Mouse (Mus musculus) intestine, embryonic 16.5 days (tissue): ENCODE measurements around the gene Mlxipl. TPM values are rescaled to one million over a fixed set of nuclear protein-coding genes. Genes with fewer than 3 reads are reported as not detected.
"Not testable (repeated sequence)": the region's sequence is repeated elsewhere in the genome, so short reads cannot be mapped to it uniquely, and the experiment has no call there.

Experiments used
- ATAC-seq: fragments of 200-750 bp; cut with Nextera tagmentation; 2 replicates; pipeline ENCODE4 v1.8.0; 2017; ENCODE audit warnings: moderate TSS enrichment, moderate library complexity
- H3K27ac ChIP-seq: fragments of 300-500 bp; sonication (generic); 2 replicates; pipeline ENCODE4 v1.5.1; 2014; ENCODE audit warnings: mild to moderate bottlenecking, low read length
- H3K27me3 ChIP-seq: fragments of 300-500 bp; sonication (generic); replicated peaks from 2 replicates; pipeline ENCODE4 v1.6.1; 2014; ENCODE audit warnings: low read length, control low read depth, mixed read lengths; ENCODE audit not compliant: control insufficient read depth, insufficient read depth
- H3K36me3 ChIP-seq: fragments of 300-500 bp; sonication (generic); 2 replicates; pipeline ENCODE4 v1.6.1; 2014; ENCODE audit warnings: low read length, control low read depth; ENCODE audit not compliant: control insufficient read depth, insufficient read depth
- H3K4me1 ChIP-seq: fragments of 300-500 bp; sonication (generic); 2 replicates; pipeline ENCODE4 v1.6.1; 2014; ENCODE audit warnings: low read length, control low read depth, mixed read lengths; ENCODE audit not compliant: control insufficient read depth, insufficient read depth
- H3K4me2 ChIP-seq: fragments of 300-500 bp; sonication (generic); 2 replicates; pipeline ENCODE4 v1.6.1; 2014; ENCODE audit warnings: low read depth, low read length, control low read depth
- H3K4me3 ChIP-seq: fragments of 300-500 bp; sonication (generic); 2 replicates; pipeline ENCODE4 v1.5.1; 2014; ENCODE audit warnings: mild to moderate bottlenecking, low read length
- H3K9ac ChIP-seq: fragments of 300-500 bp; sonication (generic); 2 replicates; pipeline ENCODE4 v1.6.1; 2014; ENCODE audit warnings: low read depth, low read length
- H3K9me3 ChIP-seq: fragments of 300-500 bp; sonication (generic); 2 replicates; pipeline ENCODE4 v1.6.1; 2016; ENCODE audit warnings: low read length, control low read depth; ENCODE audit not compliant: control insufficient read depth
- WGBS: fragments of 180-500 bp; shearing (Covaris S2); extraction: QIAGEN DNeasy Blood & Tissue Kit; methylation state at CpG from one replicate; pipeline ENCODE4 v1.1.7; 2014; 5-methylcytosine and 5-hydroxymethylcytosine counted together
- polyA plus RNA-seq: library from polyadenylated mRNA; unstranded; fragments of >200 nt; fragmentation: Nextera tagmentation; extraction: Ambion mirVana; gene quantifications from 2 replicates; pipeline ENCODE4 v1.2.1, GENCODE M21; 2015

Gene Mlxipl
- 8.2 and 9.5 TPM in 2 replicates for polyA plus RNA-seq

GRCm38 (mm10) chr5:135089653-135090052, at the start of gene Mlxipl:
Gene Mlxipl (plus strand): TSS chr5:135089890.
- Histone ChIP-seq H3K9ac (peak within 1 kb of the TSS; percentile 46; the same call in 1 of the 2 replicates), H3K27me3 (peaks cover 29% of the 10 kb centered on the region), H3K4me3 (peak within 1 kb of the TSS; percentile 24), H3K4me1 (0 out of 2 replicates have a peak, but pooled peaks cover 4% of the 10 kb centered on the region), H3K9me3 (no peaks in the 10 kb centered on the region), H3K36me3 (no peaks in the 10 kb centered on the region), H3K4me2 (peak within 1 kb of the TSS; percentile 45), H3K27ac (no peak within 1 kb of the TSS)
- peak; percentile 94 for ATAC-seq
- under 1% methylated on average over 36 of the region's 39 CpGs for WGBS

GRCm38 (mm10) chr5:135040059-135040458, 49.6 kb upstream of the Mlxipl start:
- no peaks in the 10 kb centered on the region for H3K9me3 ChIP-seq
- H3K27ac ChIP-seq: no peak overlapping the region
- 65% methylated on average over 6 of the region's 6 CpGs for WGBS
- no peaks in the 10 kb centered on the region for H3K4me1 ChIP-seq
- no peak overlapping the region for H3K4me2 ChIP-seq
- no peak overlapping the region for H3K4me3 ChIP-seq
- H3K27me3 ChIP-seq: no peaks in the 10 kb centered on the region
- peak overlapping the region; percentile 11; the same call in 1 of the 2 replicates for H3K9ac ChIP-seq
- H3K36me3 ChIP-seq: peaks cover 4% of the 10 kb centered on the region; the same call in 1 of the 2 replicates
- ATAC-seq: no peak

GRCm38 (mm10) chr5:135040777-135041176, 48.9 kb upstream of the Mlxipl start:
- H3K36me3 ChIP-seq: peaks cover 8% of the 10 kb centered on the region; the same call in 1 of the 2 replicates
- 43% methylated on average over 11 of the region's 11 CpGs for whole genome bisulfite sequencing
- no peak for ATAC-seq

GRCm38 (mm10) chr5:135042105-135042788, 47.4 kb upstream of the Mlxipl start:
- Histone ChIP-seq H3K4me3 (no peak overlapping the region), H3K36me3 (peaks cover 8% of the 10 kb centered on the region; the same call in 1 of the 2 replicates), H3K27me3 (no peaks in the 10 kb centered on the region), H3K9me3 (no peaks in the 10 kb centered on the region), H3K4me1 (no peaks in the 10 kb centered on the region), H3K27ac (no peak overlapping the region), H3K9ac (no peak overlapping the region), H3K4me2 (no peak overlapping the region)
- ATAC-seq: peak; percentile 44; the same call in 1 of the 2 replicates
- 47% methylated on average over 21 of the region's 21 CpGs for WGBS

More at GRCm38 (mm10) chr5:135040777-135041176, 48.9 kb upstream of the Mlxipl start:
- Histone ChIP-seq H3K9ac (no peak overlapping the region), H3K27ac (no peak overlapping the region), H3K4me1 (no peaks in the 10 kb centered on the region), H3K4me2 (no peak overlapping the region), H3K27me3 (no peaks in the 10 kb centered on the region), H3K4me3 (no peak overlapping the region), H3K9me3 (no peaks in the 10 kb centered on the region)

GRCm38 (mm10) chr5:135044575-135044974, 45.1 kb upstream of the Mlxipl start:
- no peaks in the 10 kb centered on the region for H3K9me3 ChIP-seq
- no peak overlapping the region for H3K4me3 ChIP-seq
- 94% methylated on average over 3 of the region's 3 CpGs for WGBS
- ATAC-seq: no peak
- no peak overlapping the region for H3K9ac ChIP-seq
- H3K36me3 ChIP-seq: peaks cover 16% of the 10 kb centered on the region
- H3K4me2 ChIP-seq: no peak overlapping the region
- H3K27me3 ChIP-seq: no peaks in the 10 kb centered on the region
- H3K4me1 ChIP-seq: no peaks in the 10 kb centered on the region
- no peak overlapping the region for H3K27ac ChIP-seq

- no peaks in the 10 kb centered on the region for H3K4me1 ChIP-seq
- H3K36me3 ChIP-seq: peaks cover 16% of the 10 kb centered on the region
- H3K4me2 ChIP-seq: no peak overlapping the region
- H3K27me3 ChIP-seq: no peaks in the 10 kb centered on the region
- H3K27ac ChIP-seq: no peak overlapping the region
- H3K4me3 ChIP-seq: no peak overlapping the region
- H3K9ac ChIP-seq: no peak overlapping the region
- no peak for ATAC-seq
- 88% methylated on average over 5 of the region's 5 CpGs for WGBS
- no peaks in the 10 kb centered on the region for H3K9me3 ChIP-seq
Observed at GRCm38 (mm10) chr5:135048539-135048938, 41.2 kb upstream of the Mlxipl start.

GRCm38 (mm10) chr5:135049268-135049667, 40.4 kb upstream of the Mlxipl start:
- H3K36me3 ChIP-seq: peaks cover 16% of the 10 kb centered on the region
- H3K4me3 ChIP-seq, H3K4me2 ChIP-seq, H3K27me3 ChIP-seq, H3K27ac ChIP-seq, ATAC-seq, H3K4me1 ChIP-seq, H3K9me3 ChIP-seq, H3K9ac ChIP-seq: not testable (repeated sequence)
- 88% methylated on average over 6 of the region's 6 CpGs for WGBS

- Histone ChIP-seq H3K4me3 (no peak overlapping the region), H3K9ac (no peak overlapping the region), H3K27ac (no peak overlapping the region), H3K27me3 (no peaks in the 10 kb centered on the region), H3K36me3 (peaks cover 9% of the 10 kb centered on the region), H3K4me2 (no peak overlapping the region), H3K9me3 (no peaks in the 10 kb centered on the region), H3K4me1 (no peaks in the 10 kb centered on the region)
- no peak for ATAC-seq
- 89% methylated on average over 12 of the region's 12 CpGs for WGBS
Observed at GRCm38 (mm10) chr5:135053356-135053755, 36.3 kb upstream of the Mlxipl start.

- ATAC-seq: peak; percentile 98
- Histone ChIP-seq H3K9ac (peak within 1 kb of the TSS; percentile 91), H3K9me3 (no peaks in the 10 kb centered on the region; the same call in 1 of the 2 replicates), H3K4me2 (peak within 1 kb of the TSS; percentile 87), H3K36me3 (peaks cover 8% of the 10 kb centered on the region), H3K27ac (peak within 1 kb of the TSS; percentile 73), H3K4me1 (peaks cover 10% of the 10 kb centered on the region; the same call in 1 of the 2 replicates), H3K27me3 (no peaks in the 10 kb centered on the region), H3K4me3 (peak within 1 kb of the TSS; percentile 93)
- 0% methylated on average over 52 of the region's 52 CpGs for WGBS
Observed at GRCm38 (mm10) chr5:135063629-135064381, 25.9 kb upstream of the Mlxipl start, which contains the start of gene Dnajc30. Gene Dnajc30 (plus strand): TSS chr5:135064202.
